Mouse (Mus musculus) myocyte (in vitro differentiated cells): ENCODE data around the gene Stambpl1. TPM values are rescaled to one million over a fixed set of nuclear protein-coding genes. Genes with fewer than 3 reads are reported as not detected.

Source experiments
- H3K27me3 ChIP-seq: one replicate; pipeline ENCODE4 v1.6.1; 2011; ENCODE audit not compliant: control insufficient read depth, insufficient read depth, insufficient read length
- H3K36me3 ChIP-seq: one replicate; pipeline ENCODE4 v1.6.1; 2011; ENCODE audit not compliant: control insufficient read depth, insufficient read depth
- H3K4me2 ChIP-seq: one replicate; pipeline ENCODE4 v1.6.1; 2011; ENCODE audit warnings: low read depth, control low read depth
- H3K4me3 ChIP-seq: one replicate; pipeline ENCODE4 v1.5.1; 2011; ENCODE audit warnings: mild to moderate bottlenecking, control low read depth, moderate library complexity
- H3K79me2 ChIP-seq: one replicate; pipeline ENCODE4 v1.6.1; 2011; ENCODE audit not compliant: control insufficient read depth, insufficient read depth
- H3ac ChIP-seq: one replicate; pipeline ENCODE4 v1.6.1; 2011; ENCODE audit not compliant: control insufficient read depth, insufficient read length
- CEBPB ChIP-seq: IDR thresholded peaks from 2 replicates; pipeline ENCODE4 v1.6.1; 2011; ENCODE audit warnings: mild to moderate bottlenecking, moderate library complexity; ENCODE audit not compliant: poor library complexity, insufficient read depth, severe bottlenecking
- E2F4 ChIP-seq: IDR thresholded peaks from one replicate; pipeline ENCODE4 v1.6.1; 2011; ENCODE audit warnings: mild to moderate bottlenecking, control low read depth, moderate library complexity; ENCODE audit not compliant: insufficient read depth
- MAX ChIP-seq: IDR thresholded peaks from one replicate; pipeline ENCODE4 v1.6.1; 2011; ENCODE audit warnings: low read depth, mild to moderate bottlenecking, control low read depth
- MYOD1 ChIP-seq, 3 experiments: IDR thresholded peaks; one replicate each; pipeline ENCODE4 v1.6.1; 2011; ENCODE audit warnings: control low read depth in 2 of 3, low read depth in 2 of 3, mild to moderate bottlenecking in 2 of 3, moderate library complexity in 1 of 3; ENCODE audit not compliant: insufficient read length in 2 of 3, control insufficient read depth in 1 of 3
- MYOG ChIP-seq, 3 experiments: IDR thresholded peaks; one replicate each; pipeline ENCODE4 v1.6.1; 2011; ENCODE audit warnings: control low read depth in 2 of 3, low read depth in 2 of 3, mild to moderate bottlenecking in 2 of 3; ENCODE audit not compliant: insufficient read length in 2 of 3, control insufficient read depth in 1 of 3, insufficient read depth in 1 of 3
- POLR2A ChIP-seq: IDR thresholded peaks from one replicate; pipeline ENCODE4 v1.6.1; 2011; ENCODE audit warnings: low read depth, mild to moderate bottlenecking, control low read depth, moderate library complexity; ENCODE audit not compliant: insufficient read length
- POLR2AphosphoS2 ChIP-seq: IDR thresholded peaks from one replicate; pipeline ENCODE4 v1.6.1; 2011; ENCODE audit warnings: low read depth, control low read depth; ENCODE audit not compliant: insufficient read length
- REST ChIP-seq: IDR thresholded peaks from one replicate; pipeline ENCODE4 v1.6.1; 2011; ENCODE audit warnings: mild to moderate bottlenecking, control low read depth, moderate library complexity; ENCODE audit not compliant: insufficient read depth, insufficient read length
- SRF ChIP-seq: IDR thresholded peaks from one replicate; pipeline ENCODE4 v1.6.1; 2011; ENCODE audit warnings: low read depth; ENCODE audit not compliant: control insufficient read depth, insufficient read length
- TCF12 ChIP-seq: IDR thresholded peaks from one replicate; pipeline ENCODE4 v1.6.1; 2011; ENCODE audit warnings: mild to moderate bottlenecking, control low read depth; ENCODE audit not compliant: poor library complexity, insufficient read depth, severe bottlenecking
- TCF3 ChIP-seq: IDR thresholded peaks from one replicate; pipeline ENCODE4 v1.6.1; 2011; ENCODE audit warnings: low read depth, control low read depth; ENCODE audit not compliant: insufficient read length
- USF1 ChIP-seq: IDR thresholded peaks from one replicate; pipeline ENCODE4 v1.6.1; 2011; ENCODE audit warnings: low read depth, mild to moderate bottlenecking, control low read depth, moderate library complexity
- polyA plus RNA-seq: library from polyadenylated mRNA; unstranded; fragments of >200 nt; fragmentation: generic; extraction: Trizol; gene quantifications from one replicate; pipeline ENCODE4 v1.2.1, GENCODE M21; 2012; ENCODE audit warnings: missing spikeins

The Stambpl1 gene
- polyA plus RNA-seq, 1 experiment = 26.9 TPM

- Histone ChIP-seq H3K79me2 (peaks cover 17% of the 10 kb centered on the region), H3ac (no peak overlapping the region), H3K4me3 (no peak overlapping the region), H3K4me2 (no peak overlapping the region), H3K27me3 (no peaks in the 10 kb centered on the region), H3K36me3 (peaks cover 34% of the 10 kb centered on the region)
- TF ChIP-seq POLR2A = no peak
- no peak for TF ChIP-seq POLR2AphosphoS2
- TF ChIP-seq USF1 = no peak
- TF ChIP-seq MAX = no peak
- no peak for TF ChIP-seq MYOD1 (IDR thresholded peaks at IDR 0.05; ENCODE audit: control insufficient read depth in 1 of 3, insufficient read length in 2 of 3, low read depth in 2 of 3)
- no peak for TF ChIP-seq E2F4
- no peak for TF ChIP-seq SRF
- no peak for TF ChIP-seq REST
- no peak for TF ChIP-seq MYOG (IDR thresholded peaks at IDR 0.05; ENCODE audit: control insufficient read depth in 1 of 3, insufficient read depth in 1 of 3, insufficient read length in 2 of 3, low read depth in 2 of 3)
- TF ChIP-seq TCF12 = no peak
Observed at GRCm38 (mm10) chr19:34222805-34223204, 30.8 kb downstream of the Stambpl1 start.

GRCm38 (mm10) chr19:34231596-34231995, 39.6 kb downstream of the Stambpl1 start:
- no peaks in the 10 kb centered on the region for H3K79me2 ChIP-seq
- H3K27me3 ChIP-seq = no peaks in the 10 kb centered on the region
- no peak overlapping the region for H3ac ChIP-seq
- no peak for TF ChIP-seq MYOG (IDR thresholded peaks at IDR 0.05; ENCODE audit: control insufficient read depth in 1 of 3, insufficient read depth in 1 of 3, insufficient read length in 2 of 3, low read depth in 2 of 3)
- H3K4me2 ChIP-seq = no peak overlapping the region
- H3K36me3 ChIP-seq = peaks cover 65% of the 10 kb centered on the region
- H3K4me3 ChIP-seq = no peak overlapping the region

GRCm38 (mm10) chr19:34232326-34232725, 40.3 kb downstream of the Stambpl1 start:
- H3K4me3 ChIP-seq = no peak overlapping the region
- no peak for TF ChIP-seq REST
- no peak for TF ChIP-seq SRF
- no peak for TF ChIP-seq E2F4
- TF ChIP-seq TCF3 = no peak
- no peak for TF ChIP-seq POLR2A
- TF ChIP-seq MAX = no peak
- no peak for TF ChIP-seq CEBPB
- no peak for TF ChIP-seq USF1
- TF ChIP-seq TCF12 = no peak
- TF ChIP-seq POLR2AphosphoS2 = no peak
- TF ChIP-seq MYOD1 (IDR thresholded peaks at IDR 0.05; ENCODE audit: control insufficient read depth in 1 of 3, insufficient read length in 2 of 3, low read depth in 2 of 3) = no peak
- no peak for TF ChIP-seq MYOG (IDR thresholded peaks at IDR 0.05; ENCODE audit: control insufficient read depth in 1 of 3, insufficient read depth in 1 of 3, insufficient read length in 2 of 3, low read depth in 2 of 3)
- no peaks in the 10 kb centered on the region for H3K79me2 ChIP-seq

DNA sequence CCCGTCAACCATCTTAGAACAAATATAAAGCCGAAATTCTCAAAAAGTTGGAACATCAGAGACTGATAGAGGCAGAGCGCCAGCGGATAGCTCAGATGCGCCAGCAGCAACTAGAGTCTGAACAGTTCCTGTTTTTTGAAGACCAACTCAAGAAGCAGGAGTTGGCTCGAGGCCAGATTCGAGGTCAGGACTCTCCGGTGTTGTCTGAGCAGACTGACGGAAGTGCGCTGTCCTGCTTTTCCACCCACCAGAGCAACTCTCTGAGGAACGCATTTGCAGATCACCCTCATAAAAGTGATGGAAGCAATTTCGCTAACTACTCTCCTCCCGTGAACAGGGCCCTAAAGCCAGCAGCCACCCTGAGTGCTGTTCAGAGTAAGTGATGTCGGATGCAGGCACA, 41.9 kb downstream of the Stambpl1 start:
- Histone ChIP-seq H3K4me2 (no peak overlapping the region), H3K4me3 (no peak overlapping the region), H3K79me2 (no peaks in the 10 kb centered on the region), H3ac (no peak overlapping the region), H3K27me3 (no peaks in the 10 kb centered on the region), H3K36me3 (peaks cover 64% of the 10 kb centered on the region)
- TF ChIP-seq POLR2A = no peak
- TF ChIP-seq MYOD1 (IDR thresholded peaks at IDR 0.05; ENCODE audit: control insufficient read depth in 1 of 3, insufficient read length in 2 of 3, low read depth in 2 of 3) = no peak
- no peak for TF ChIP-seq SRF
- TF ChIP-seq TCF12 = no peak
- TF ChIP-seq CEBPB = no peak
- TF ChIP-seq E2F4 = no peak
- TF ChIP-seq MAX = no peak
- TF ChIP-seq POLR2AphosphoS2 = no peak

More at GRCm38 (mm10) chr19:34232326-34232725, 40.3 kb downstream of the Stambpl1 start:
- H3K4me2 ChIP-seq = no peak overlapping the region
- peaks cover 64% of the 10 kb centered on the region for H3K36me3 ChIP-seq
- H3ac ChIP-seq = no peak overlapping the region
- no peaks in the 10 kb centered on the region for H3K27me3 ChIP-seq

- Histone ChIP-seq H3K4me3 (no peak overlapping the region), H3K27me3 (no peaks in the 10 kb centered on the region), H3ac (no peak overlapping the region), H3K79me2 (no peaks in the 10 kb centered on the region), H3K36me3 (peaks cover 55% of the 10 kb centered on the region), H3K4me2 (no peak overlapping the region)
- TF ChIP-seq SRF (no peak), MYOG (IDR thresholded peaks at IDR 0.05; ENCODE audit: control insufficient read depth in 1 of 3, insufficient read depth in 1 of 3, insufficient read length in 2 of 3, low read depth in 2 of 3) (no peak), MAX (no peak), POLR2A (no peak), REST (no peak), MYOD1 (IDR thresholded peaks at IDR 0.05; ENCODE audit: control insufficient read depth in 1 of 3, insufficient read length in 2 of 3, low read depth in 2 of 3) (no peak), POLR2AphosphoS2 (no peak), TCF3 (no peak), E2F4 (no peak), USF1 (no peak), CEBPB (no peak), TCF12 (no peak)
Observed at GRCm38 (mm10) chr19:34236049-34236448, 44.0 kb downstream of the Stambpl1 start.
